Mouse (Mus musculus) cerebellum, adult (tissue): Measurements from ENCODE around the gene Mecom.
A peak's percentile ranks its signal among the peaks of the same experiment; 100 is the strongest.

ENCODE experiments used
- ATAC-seq: cut with Nextera tagmentation; 2 replicates; pipeline ENCODE4 v1.9.2; 2017; ENCODE audit warnings: mild to moderate bottlenecking, moderate library complexity, mixed read lengths; ENCODE audit not compliant: insufficient number of reproducible peaks, low FRiP score, low TSS enrichment

Gene Mecom

GRCm38 (mm10) chr3:30009596-30009995 lies 538.2 kb downstream of the Mecom start:
- ATAC-seq: no peak

GRCm38 (mm10) chr3:30004888-30005405 lies 542.9 kb downstream of the Mecom start:
- ATAC-seq: no peak

- no peak for ATAC-seq
Measured at GRCm38 (mm10) chr3:30000260-30000659, 547.5 kb downstream of the Mecom start.

- no peak for ATAC-seq
Measured at GRCm38 (mm10) chr3:29999035-29999434, 548.8 kb downstream of the Mecom start.

- no peak for ATAC-seq
Measured at GRCm38 (mm10) chr3:29997068-29997467, 550.7 kb downstream of the Mecom start.

GRCm38 (mm10) chr3:29993346-29993745 lies 554.5 kb downstream of the Mecom start:
- ATAC-seq: no peak

- ATAC-seq: no peak
Measured at GRCm38 (mm10) chr3:29991523-29991922, 556.3 kb downstream of the Mecom start.

- no peak for ATAC-seq
Measured at GRCm38 (mm10) chr3:29984431-29984830, 563.4 kb downstream of the Mecom start.

GRCm38 (mm10) chr3:29981259-29981910 lies 566.4 kb downstream of the Mecom start:
- ATAC-seq: 0 out of 2 replicates have a peak, but pooled peaks have one; percentile 42

- ATAC-seq: no peak; the same call in 1 of the 2 replicates
Measured at GRCm38 (mm10) chr3:29980531-29980930, 567.3 kb downstream of the Mecom start.

GRCm38 (mm10) chr3:29976580-29976979 lies 571.2 kb downstream of the Mecom start:
- no peak for ATAC-seq

- ATAC-seq: no peak
Measured at GRCm38 (mm10) chr3:29968433-29968949, 579.3 kb downstream of the Mecom start.

- no peak for ATAC-seq
Measured at GRCm38 (mm10) chr3:29963953-29964352, 583.9 kb downstream of the Mecom start.

GRCm38 (mm10) chr3:29963447-29963846 lies 584.4 kb downstream of the Mecom start:
- ATAC-seq: no peak

GRCm38 (mm10) chr3:29959051-29959450 lies 588.8 kb downstream of the Mecom start:
- ATAC-seq: no peak

- no peak for ATAC-seq
Measured at GRCm38 (mm10) chr3:29957365-29958236, 590.2 kb downstream of the Mecom start.

GRCm38 (mm10) chr3:29953269-29953668 lies 594.5 kb downstream of the Mecom start:
- no peak for ATAC-seq

- ATAC-seq: no peak
Measured at GRCm38 (mm10) chr3:29950853-29951252, 597.0 kb downstream of the Mecom start.

- ATAC-seq: no peak
Measured at GRCm38 (mm10) chr3:29903596-29904308, 644.1 kb downstream of the Mecom start.
